In genomic region chr1:58917566-58917965, GRCm38 (mm10) we compare ENCODE assay signal across 27 mouse cellular contexts. TPM values are rescaled to one million over a fixed set of nuclear protein-coding genes. Genes with fewer than 3 reads are reported as not detected.
A peak's percentile ranks its signal among the peaks of the same experiment; 100 is the strongest.
DNase-seq lines count a peak whose midpoint lies in the region; ATAC-seq lines count a peak whose summit lies in the region.
"Had no signal": no experiment of that assay in that cellular context is flagged by ENCODE, and none has a peak within 500 bp of the region (broad histone marks: within the 10 kb centered on the region; RNA-seq: fewer than 3 reads in every experiment).

No protein-coding gene starts in this region.

- H3K4me2 ChIP-seq in kidney, embryonic 14.5 days (replicated peaks; ENCODE audit: low read depth, low read length), result no peak overlapping the region
- H3K4me2 ChIP-seq in midbrain, embryonic 15.5 days, result no peak overlapping the region
- H3K4me2 ChIP-seq: forebrain, embryonic 13.5 days; heart, embryonic 12.5 days; heart, embryonic 15.5 days; hindbrain, embryonic 14.5 days had no signal

- no peak overlapping the region for H3K9ac ChIP-seq in kidney, embryonic 14.5 days (ENCODE audit: low read depth, low read length)
- H3K9ac ChIP-seq in midbrain, embryonic 15.5 days, result no peak overlapping the region
- H3K9ac ChIP-seq: forebrain, embryonic 13.5 days; forebrain, postnatal 0 days; heart, embryonic 12.5 days; heart, embryonic 15.5 days; hindbrain, embryonic 14.5 days had no signal

- no peaks in the 10 kb centered on the region for H3K27me3 ChIP-seq in kidney, embryonic 14.5 days (ENCODE audit: control insufficient read depth, insufficient read depth, low read length)
- H3K27me3 ChIP-seq in midbrain, embryonic 15.5 days (replicated peaks), result no peaks in the 10 kb centered on the region
- H3K27me3 ChIP-seq: CH12.LX; forebrain, embryonic 13.5 days; heart, embryonic 12.5 days; heart, embryonic 15.5 days; Patski had no signal

- H3K36me3 ChIP-seq in kidney, embryonic 14.5 days (ENCODE audit: control insufficient read depth, insufficient read depth, low read length), result peaks cover 49% of the 10 kb centered on the region
- H3K36me3 ChIP-seq in midbrain, embryonic 15.5 days (replicated peaks), result peaks cover 44% of the 10 kb centered on the region

- WGBS in kidney, embryonic 14.5 days, result 76% methylated on average over 6 of the region's 6 CpGs
- 90% methylated on average over 6 of the region's 6 CpGs for WGBS in midbrain, embryonic 15.5 days

- peak; percentile 29 for DNase-seq in kidney, adult 11 months
- peak; percentile 50 for DNase-seq in kidney, adult 9 months
- no peak for DNase-seq in kidney, postnatal 4 days
- DNase-seq in kidney, postnatal 25 days, result peak; percentile 18 to 56
- DNase-seq: adrenal gland, postnatal 10 days; adrenal gland, postnatal 36 days; B cell, adult 2 months; cerebellum, adult 18-20 months; cerebellum, adult 9-10 months; cerebellum, postnatal 14 days; forebrain, postnatal 0 days; gastrocnemius, adult 2 months; gastrocnemius, postnatal 14 days; heart, adult 11 months; heart, postnatal 10 days; heart, postnatal 36 days had no signal

- no peak overlapping the region for H3K4me3 ChIP-seq in kidney, embryonic 14.5 days (ENCODE audit: low read length)
- no peak overlapping the region for H3K4me3 ChIP-seq in midbrain, embryonic 15.5 days
- H3K4me3 ChIP-seq: forebrain, embryonic 10.5 days; forebrain, embryonic 13.5 days; gastrocnemius, adult 2 months; heart, embryonic 12.5 days; heart, embryonic 15.5 days had no signal

- no peaks in the 10 kb centered on the region for H3K4me1 ChIP-seq in kidney, embryonic 14.5 days (ENCODE audit: control insufficient read depth, insufficient read depth, low read length)
- H3K4me1 ChIP-seq in midbrain, embryonic 15.5 days, result no peaks in the 10 kb centered on the region
- H3K4me1 ChIP-seq: forebrain, embryonic 10.5 days; forebrain, embryonic 13.5 days; heart, embryonic 12.5 days; heart, embryonic 15.5 days had no signal

- ATAC-seq in kidney, embryonic 14.5 days (ENCODE audit: low FRiP score, low TSS enrichment), result no peak
- no peak for ATAC-seq in midbrain, embryonic 15.5 days (replicated peaks)
- ATAC-seq: forebrain, embryonic 13.5 days; forebrain, postnatal 0 days; hindbrain, postnatal 0 days; Patski had no signal

- H3K9me3 ChIP-seq in kidney, embryonic 14.5 days (ENCODE audit: control insufficient read depth, low read length), result no peaks in the 10 kb centered on the region
- no peaks in the 10 kb centered on the region for H3K9me3 ChIP-seq in midbrain, embryonic 15.5 days
- H3K9me3 ChIP-seq: forebrain, embryonic 10.5 days; forebrain, embryonic 13.5 days; G1E; heart, embryonic 12.5 days; heart, embryonic 15.5 days had no signal

- H3K27ac ChIP-seq in kidney, embryonic 14.5 days (ENCODE audit: low read depth, low read length), result no peak overlapping the region
- H3K27ac ChIP-seq in midbrain, embryonic 15.5 days, result no peak overlapping the region
- H3K27ac ChIP-seq: forebrain, embryonic 10.5 days; forebrain, embryonic 13.5 days; gastrocnemius, adult 2 months; heart, embryonic 15.5 days; hindbrain, embryonic 14.5 days; hindbrain, postnatal 0 days had no signal

RNA-seq across cellular contexts. Expression of gene Trak2, which starts 55.7 kb away (rescaled TPM):
- 8.2 and 15.7 TPM in 2 replicates for polyA plus RNA-seq in kidney, embryonic 14.5 days (2014; fragmentation: Nextera tagmentation; extraction: Ambion mirVana)
- 18.3 and 18.7 TPM in 2 replicates for polyA plus RNA-seq in midbrain, embryonic 15.5 days (2015; fragmentation: Nextera tagmentation; extraction: Ambion mirVana)

RNA-seq across cellular contexts. Expression of gene Stradb, which starts 55.8 kb away (rescaled TPM):
- 24.1 and 24.9 TPM in 2 replicates for polyA plus RNA-seq in kidney, embryonic 14.5 days (2014; fragmentation: Nextera tagmentation; extraction: Ambion mirVana)
- 116 and 117 TPM in 2 replicates for polyA plus RNA-seq in midbrain, embryonic 15.5 days (2015; fragmentation: Nextera tagmentation; extraction: Ambion mirVana)

Comparison
In these comparisons a context has a peak if more than half of its experiments do, and no peak if none do; other contexts are left out.
1. DNase-seq: peak in kidney, adult 11 months (single experiment), kidney, adult 9 months (single experiment) and kidney, postnatal 25 days (2 of 2); none in kidney, postnatal 4 days (0 of 2).